Mouse (Mus musculus): ENCODE measurements around the gene Slc31a1.
A peak's percentile ranks its signal among the peaks of the same experiment; 100 is the strongest.

Gene Slc31a1

DNA sequence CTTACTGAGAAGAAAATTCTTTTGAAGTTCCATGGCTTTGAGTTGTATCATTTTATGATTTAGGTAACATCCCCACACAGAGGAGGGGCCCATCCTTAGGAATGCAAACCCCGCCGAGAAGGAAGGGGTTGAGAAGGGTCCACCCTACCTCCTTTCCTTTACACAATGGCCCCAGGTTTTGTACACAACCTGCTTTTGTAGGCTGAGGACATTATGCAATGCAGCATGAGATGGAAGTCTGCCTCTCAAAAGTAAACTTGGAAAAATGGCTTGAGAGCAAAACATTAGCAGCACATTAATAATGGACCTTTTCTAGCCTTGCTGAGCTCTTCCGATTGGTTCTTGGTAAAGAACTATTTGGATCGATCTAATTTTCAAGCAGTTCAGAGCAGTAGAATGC, 5.8 kb downstream of the Slc31a1 start:
- no peak for DNase-seq

DNA sequence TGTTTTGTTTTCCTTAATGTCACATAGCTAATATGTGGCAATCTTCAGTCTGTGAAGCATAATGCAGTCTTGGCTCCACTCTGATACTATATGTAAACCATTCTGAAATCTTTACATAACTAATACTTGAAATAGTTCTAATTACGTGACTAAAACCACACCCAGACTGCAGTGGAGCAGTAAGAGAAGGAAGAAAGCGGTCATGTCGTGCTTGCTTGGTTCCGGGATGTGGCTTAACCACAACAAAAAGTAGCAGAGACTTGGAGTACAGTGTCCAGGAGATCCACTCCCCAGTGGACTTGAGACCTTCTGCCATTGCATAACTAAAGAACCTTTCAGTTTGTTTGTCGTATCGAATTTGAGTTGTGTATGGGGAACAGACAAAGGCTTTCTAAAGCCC, 7.1 kb downstream of the Slc31a1 start:
- no peak for DNase-seq

DNA sequence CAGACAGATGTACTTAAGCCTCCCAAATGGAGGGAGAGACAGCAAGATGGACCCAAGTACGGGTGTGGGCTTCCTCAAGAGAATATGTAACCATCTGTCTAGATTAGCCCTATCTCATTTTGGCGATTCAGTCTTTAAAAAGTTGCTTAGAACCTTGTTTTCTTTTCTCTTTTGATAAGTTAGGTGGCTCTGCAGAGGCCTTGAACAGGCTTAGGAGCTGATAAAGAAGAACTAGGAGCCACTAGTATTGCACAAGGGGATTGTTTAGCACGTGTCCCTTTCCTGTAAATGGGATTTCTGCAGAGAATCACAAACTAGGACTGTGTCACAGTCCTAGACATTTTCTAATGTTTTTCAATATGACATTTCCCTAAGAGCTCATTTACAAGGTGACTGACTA, 8.6 kb downstream of the Slc31a1 start:
- DNase-seq: no peak

GRCm38 (mm10) chr4:62372410-62372809, 11.9 kb downstream of the Slc31a1 start:
- no peak for DNase-seq

- DNase-seq: no peak
These were observed 12.4 kb downstream of the Slc31a1 start for GRCm38 (mm10) chr4:62372818-62373520.

DNA sequence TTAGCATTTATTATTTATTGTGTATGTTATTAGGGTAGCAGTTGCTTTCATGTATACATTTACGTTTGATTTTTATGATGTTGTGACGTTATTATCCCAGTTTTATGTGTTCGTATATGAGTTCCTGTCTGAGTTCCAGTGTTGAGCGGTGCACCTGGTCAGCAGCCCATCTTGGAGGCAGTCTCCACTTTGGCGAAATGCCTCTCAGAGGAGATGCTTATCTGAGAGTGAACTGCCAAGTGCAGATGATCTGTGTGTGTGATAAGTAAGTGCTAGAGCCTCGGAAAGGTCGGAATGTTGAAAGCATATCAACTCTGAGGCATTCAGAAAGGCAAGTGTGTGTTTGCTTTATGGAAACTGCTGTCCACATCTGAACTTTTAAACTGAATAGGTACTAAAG, 13.1 kb downstream of the Slc31a1 start:
- DNase-seq: no peak

DNA sequence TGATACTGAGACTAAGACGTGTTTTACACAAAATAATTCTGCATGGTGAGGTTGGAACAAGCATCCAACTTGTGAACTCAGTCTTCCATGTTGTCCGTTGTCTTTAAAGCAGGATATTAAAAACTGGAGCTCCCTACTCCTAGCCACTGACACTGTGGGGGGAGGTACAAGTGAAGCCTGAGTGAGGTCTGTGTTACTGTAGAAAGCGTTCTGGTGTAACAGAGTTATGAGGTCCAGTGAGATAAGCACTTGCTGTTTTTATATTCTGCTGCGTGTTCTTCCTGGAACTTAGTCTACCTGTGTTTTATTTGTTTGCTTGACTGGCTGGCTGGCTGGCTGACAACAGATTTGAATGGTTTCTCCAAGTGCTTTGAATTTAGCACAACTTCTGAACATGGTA, 13.8 kb downstream of the Slc31a1 start:
- no peak for DNase-seq

DNA sequence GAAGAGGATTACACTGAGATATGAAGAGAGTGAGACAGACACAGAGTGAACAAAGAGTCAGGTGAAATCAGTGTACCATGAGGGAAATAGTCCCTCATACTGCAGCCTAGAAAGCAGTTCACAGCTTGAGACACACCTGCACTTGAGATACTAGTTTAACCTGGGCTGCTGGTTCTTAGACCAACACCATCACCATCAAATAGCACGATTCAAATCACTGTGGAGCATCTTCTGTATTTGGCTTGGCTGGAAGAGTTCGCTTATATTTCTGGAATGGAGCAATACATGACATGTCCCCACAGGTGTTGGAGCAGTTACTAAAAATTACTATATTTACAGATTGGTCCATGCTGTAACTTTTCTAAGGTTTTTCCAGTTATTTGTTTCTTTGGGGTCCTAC, 15.6 kb downstream of the Slc31a1 start:
- no peak for DNase-seq

DNA sequence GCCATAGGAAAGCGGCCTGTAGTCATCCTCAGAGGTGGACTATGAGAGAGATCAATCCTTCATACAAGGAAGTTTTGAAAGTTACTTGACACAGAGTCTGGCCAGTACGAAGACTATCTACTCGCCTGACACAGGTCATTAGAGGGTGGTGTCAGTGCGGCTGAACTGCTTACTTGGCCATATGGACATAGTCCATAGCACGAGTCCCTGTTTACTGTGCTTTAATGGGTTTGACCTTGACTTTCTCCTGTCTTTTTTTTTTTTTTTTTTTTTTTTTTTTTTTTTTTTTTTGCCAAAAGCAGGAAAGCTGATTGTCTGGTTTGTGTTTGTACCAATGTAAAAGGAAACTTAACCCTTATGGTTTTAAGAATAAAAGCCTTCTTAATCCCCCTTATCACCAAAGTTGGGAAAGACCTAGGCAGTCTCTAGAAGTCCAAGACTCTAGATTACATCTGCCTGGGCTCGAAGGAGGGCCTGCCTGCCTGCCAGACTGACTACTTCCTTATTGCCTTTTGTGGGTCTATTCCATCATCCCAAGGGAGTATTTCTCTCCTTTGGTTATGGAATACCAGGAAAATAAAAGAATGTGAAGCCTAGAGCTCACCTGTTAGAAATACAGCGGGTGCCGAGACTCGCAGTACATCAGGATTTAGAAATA, 19.3 kb downstream of the Slc31a1 start:
- DNase-seq: no peak

DNA sequence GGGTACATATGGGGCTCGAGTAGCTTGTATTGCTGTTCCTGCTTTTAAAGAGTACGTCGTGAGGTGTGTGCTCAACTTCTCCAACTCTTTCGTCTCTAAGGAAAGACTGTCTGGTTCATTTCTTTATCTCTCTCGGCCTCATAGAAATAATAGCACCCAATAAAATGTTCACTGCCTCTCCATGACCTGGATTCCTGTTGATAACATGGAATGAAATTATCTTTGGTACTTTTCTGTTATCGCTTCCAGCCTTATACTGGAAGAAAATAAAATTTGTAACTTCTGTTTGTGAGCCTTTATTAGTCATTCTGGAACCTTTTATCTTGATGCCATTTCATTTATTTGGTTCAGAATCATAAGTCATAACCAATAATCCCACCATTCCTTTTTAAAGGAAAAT, 22.7 kb downstream of the Slc31a1 start:
- DNase-seq: no peak

DNA sequence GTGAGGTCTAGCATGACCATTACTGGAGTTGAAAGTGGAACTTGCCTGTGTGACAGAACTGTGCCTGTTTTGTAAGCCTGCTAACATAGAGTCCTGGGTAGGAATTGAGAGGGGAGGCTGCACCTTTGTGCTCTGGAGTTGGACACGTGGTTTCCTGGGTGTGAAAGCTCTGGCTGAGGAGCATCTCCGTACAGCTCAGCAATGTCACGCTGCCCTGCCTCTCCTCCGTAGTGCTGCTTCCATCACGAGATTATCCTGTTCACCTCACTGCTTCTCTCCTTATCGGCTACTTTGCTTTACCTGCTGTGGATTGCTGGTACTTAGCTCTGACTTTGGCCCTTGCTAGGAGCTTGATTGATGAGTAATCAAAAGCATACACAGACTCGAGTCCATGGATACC, 23.2 kb downstream of the Slc31a1 start:
- DNase-seq: no peak

GRCm38 (mm10) chr4:62384159-62384558, 23.6 kb downstream of the Slc31a1 start:
- DNase-seq: no peak

DNA sequence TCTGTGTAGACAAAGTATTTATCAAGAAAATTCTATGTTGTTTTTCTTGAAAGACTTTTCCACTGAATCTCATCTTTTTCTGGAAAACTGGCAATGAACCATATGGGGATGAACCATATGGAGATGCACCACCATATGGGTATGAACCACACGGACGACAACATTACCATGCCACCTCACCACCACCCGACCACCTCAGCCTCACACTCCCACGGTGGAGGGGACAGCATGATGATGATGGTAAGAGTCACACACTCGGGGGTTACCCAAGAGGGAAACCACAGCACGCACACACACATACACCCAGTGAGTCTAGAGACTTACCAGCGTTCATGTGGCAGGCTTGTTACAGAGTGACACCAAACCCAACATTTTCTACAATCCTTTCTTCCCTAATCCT, 24.9 kb downstream of the Slc31a1 start:
- no peak for DNase-seq

DNA sequence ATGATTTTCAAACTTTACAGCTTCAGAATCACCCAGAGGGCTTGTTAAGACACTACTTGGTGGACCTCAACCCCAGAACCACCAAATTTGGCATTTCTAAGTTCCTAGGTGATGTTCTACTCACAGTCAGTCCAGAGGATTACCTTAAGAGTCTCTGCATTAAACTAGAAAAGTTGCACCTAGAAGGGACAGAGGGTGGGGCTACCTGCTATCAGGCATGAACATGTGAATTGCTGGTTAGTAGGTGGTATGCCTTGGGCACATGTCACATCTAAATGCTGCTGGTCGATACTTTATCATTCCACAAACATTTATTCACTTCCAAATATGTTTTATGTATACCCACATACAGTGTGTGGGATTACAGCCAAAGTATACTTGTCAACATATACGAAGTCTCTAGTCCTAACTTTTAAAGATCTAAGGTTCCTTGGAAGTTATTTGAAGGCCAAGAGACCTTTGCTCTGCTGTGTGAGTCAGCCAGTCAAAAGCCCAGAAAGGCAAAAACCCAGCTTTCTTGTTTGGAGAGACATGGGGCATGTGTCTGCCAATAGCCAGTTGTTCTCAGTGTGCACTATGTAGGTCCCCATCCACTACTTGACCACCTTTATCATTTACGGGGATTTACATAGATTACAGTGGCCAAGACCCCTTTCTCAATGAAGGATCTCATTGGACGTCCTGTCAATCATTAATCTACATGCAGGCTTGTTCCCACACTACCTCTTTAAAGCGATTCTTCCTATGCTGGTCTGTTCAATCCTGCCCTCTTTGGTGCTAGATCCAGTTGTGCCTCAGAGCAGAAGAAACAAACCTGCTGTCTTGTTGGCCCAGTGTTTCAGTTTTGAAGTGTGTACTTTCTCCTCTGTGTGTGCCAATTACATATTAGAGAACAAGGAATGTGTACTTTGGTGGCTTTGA, 29.3 kb downstream of the Slc31a1 start:
- DNase-seq: no peak

DNA sequence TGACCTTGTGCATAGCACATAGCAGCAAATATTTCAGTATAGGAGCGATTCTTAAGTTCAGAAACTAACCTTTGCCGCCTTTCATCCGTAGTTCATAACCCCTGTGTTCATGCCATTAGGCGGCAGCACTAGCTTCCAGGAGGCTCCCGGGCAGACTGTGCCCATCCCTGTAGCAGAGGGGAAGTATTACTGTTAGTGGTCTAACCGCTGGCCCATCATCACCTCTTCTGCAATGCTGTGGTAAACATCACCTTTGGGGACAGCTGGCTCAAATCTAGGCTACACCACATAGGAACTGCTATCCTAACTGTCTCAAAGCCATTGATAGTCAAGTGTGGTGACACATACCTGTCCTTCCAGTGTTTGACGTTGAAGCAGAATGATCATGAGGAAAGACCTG, 31.4 kb downstream of the Slc31a1 start:
- DNase-seq: no peak

DNA sequence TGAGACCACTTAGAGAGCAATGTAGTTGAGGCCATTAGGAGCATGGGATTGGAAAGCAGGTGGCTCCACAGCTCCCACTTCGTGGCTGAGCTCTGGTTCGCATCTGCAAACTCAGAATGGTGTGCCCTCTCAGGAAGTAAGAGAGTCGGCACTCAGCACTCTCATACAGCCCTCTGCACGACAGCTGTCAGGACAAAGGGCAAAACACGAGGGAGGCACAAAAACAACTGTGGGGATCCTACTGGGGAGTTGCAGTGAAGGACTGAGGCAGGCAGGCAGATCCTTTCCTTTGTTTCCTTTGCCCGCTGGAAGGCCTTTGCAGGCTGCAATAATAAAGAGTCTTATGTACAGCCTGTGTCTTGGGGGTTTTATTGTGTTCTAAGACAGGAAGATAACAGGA, 32.9 kb downstream of the Slc31a1 start:
- peak; percentile 7 for DNase-seq

- no peak for DNase-seq
These were observed 35.3 kb downstream of the Slc31a1 start for GRCm38 (mm10) chr4:62395806-62396205.

GRCm38 (mm10) chr4:62397616-62398365, 37.3 kb downstream of the Slc31a1 start:
- DNase-seq: no peak

- DNase-seq: no peak
These were observed 38.4 kb downstream of the Slc31a1 start for GRCm38 (mm10) chr4:62398956-62399355.

DNA sequence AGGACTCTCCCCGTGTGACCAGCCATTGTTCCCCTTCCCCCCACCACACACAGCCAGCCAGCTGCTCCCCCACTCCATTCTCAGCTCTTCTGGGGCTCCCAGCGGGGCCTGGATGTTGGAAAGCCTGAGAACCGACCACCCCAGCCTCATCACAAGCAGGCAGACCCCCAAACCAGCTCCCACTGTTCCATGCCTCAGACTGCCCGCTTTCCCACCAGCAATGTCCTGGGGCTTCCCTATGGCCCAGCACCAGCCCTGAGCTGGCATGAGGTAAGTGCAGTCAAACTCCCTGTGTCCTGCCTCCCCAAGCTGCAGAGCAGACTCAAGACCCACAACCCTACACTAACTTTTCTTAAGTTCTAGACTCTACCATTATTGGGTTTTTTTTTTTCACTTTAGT, 45.6 kb downstream of the Slc31a1 start:
- DNase-seq: no peak

- peak; percentile 88 for DNase-seq
These were observed 47.4 kb downstream of the Slc31a1 start for GRCm38 (mm10) chr4:62407730-62408582.
